Mouse (Mus musculus): ENCODE measurements around the gene Mmp28. TPM values are rescaled to one million over a fixed set of nuclear protein-coding genes. Genes with fewer than 3 reads are reported as not detected.

The Mmp28 gene
- 3.6 and 4.0 TPM in 2 replicates for polyA plus RNA-seq (2014; fragmentation: Nextera tagmentation; extraction: Ambion mirVana)

DNA sequence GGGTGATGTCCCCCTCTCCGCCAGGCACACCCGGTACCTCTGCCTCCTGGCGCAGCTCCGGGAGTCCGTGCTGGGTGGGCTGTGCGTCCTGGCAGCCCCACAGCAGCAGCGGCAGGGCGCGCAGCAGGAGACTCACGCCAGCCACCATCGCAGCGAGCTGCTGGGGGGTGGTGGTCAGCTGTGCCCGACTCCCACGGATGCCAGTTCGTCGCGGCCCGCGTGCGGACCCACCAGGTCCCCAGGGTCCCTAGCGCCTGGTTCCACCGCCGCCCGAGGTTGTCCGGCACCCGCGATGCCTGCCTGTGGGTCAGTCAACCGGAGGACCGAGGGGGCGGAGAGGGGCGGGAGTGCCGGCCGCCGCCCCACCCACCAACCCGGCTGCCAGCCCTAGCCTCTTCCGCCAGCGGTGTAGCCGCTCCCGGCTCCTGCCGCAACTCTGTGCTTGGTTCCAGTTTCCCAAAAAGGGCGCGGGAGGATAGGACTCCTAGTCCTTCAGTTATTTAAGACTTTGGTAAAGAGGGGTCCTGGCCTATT is at the start of gene Mmp28:
Gene Mmp28, minus strand, starts transcription at position 361 of the 534 bp plus-strand sequence.
- 0% methylated on average over 41 of the region's 42 CpGs for WGBS
- peaks cover 42% of the 10 kb centered on the region for H3K27me3 ChIP-seq (ENCODE audit: control insufficient read depth, insufficient read depth, low read length)
- no peak within 1 kb of the TSS for H3K27ac ChIP-seq (ENCODE audit: low read depth, low read length)
- H3K36me3 ChIP-seq (ENCODE audit: control insufficient read depth, insufficient read depth, low read length) = no peaks in the 10 kb centered on the region
- 0 out of 2 replicates have a peak, but pooled peaks have one; percentile 30 for ATAC-seq (ENCODE audit: low FRiP score)
- H3K4me2 ChIP-seq = peak within 1 kb of the TSS; percentile 86
- peak; percentile 95 for DNase-seq (ENCODE audit: low spot score, missing footprints)
- H3K9ac ChIP-seq (ENCODE audit: low read length) = peak within 1 kb of the TSS; percentile 52
- peaks cover 13% of the 10 kb centered on the region for H3K4me1 ChIP-seq (ENCODE audit: control insufficient read depth, insufficient read depth, low read length)
- no peaks in the 10 kb centered on the region for H3K9me3 ChIP-seq (ENCODE audit: control insufficient read depth, low read length)
- peak within 1 kb of the TSS; percentile 48 for H3K4me3 ChIP-seq (ENCODE audit: low read depth, low read length)

DNA sequence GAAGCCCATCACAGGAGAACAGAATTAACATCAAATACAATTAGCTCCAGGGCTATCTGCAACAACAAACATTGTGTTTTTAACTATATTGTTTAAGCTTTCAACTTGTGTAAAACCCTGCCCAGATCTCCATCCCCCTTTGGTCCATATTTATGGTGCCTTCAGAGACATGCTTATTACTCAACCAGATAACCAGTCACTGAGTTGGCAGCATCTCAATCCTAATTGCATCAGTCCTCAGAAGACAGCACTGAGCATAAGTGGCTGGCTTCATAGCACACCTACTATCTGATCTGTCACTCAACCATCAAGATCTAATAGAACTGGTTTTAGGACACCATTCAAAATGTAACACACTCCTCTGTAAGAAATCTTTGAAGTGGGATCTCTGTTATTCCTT is 46.6 kb upstream of the Mmp28 start:
- Histone ChIP-seq H3K4me2 (no peak overlapping the region), H3K9me3 (ENCODE audit: control insufficient read depth, low read length) (no peaks in the 10 kb centered on the region), H3K36me3 (ENCODE audit: control insufficient read depth, insufficient read depth, low read length) (peaks cover 3% of the 10 kb centered on the region; the same call in 1 of the 2 replicates), H3K27me3 (ENCODE audit: control insufficient read depth, insufficient read depth, low read length) (no peaks in the 10 kb centered on the region), H3K4me1 (ENCODE audit: control insufficient read depth, insufficient read depth, low read length) (no peaks in the 10 kb centered on the region), H3K27ac (ENCODE audit: low read depth, low read length) (no peak overlapping the region), H3K9ac (ENCODE audit: low read length) (no peak overlapping the region), H3K4me3 (ENCODE audit: low read depth, low read length) (no peak overlapping the region)
- ATAC-seq (ENCODE audit: low FRiP score) (no peak), DNase-seq (ENCODE audit: low spot score, missing footprints) (peak; percentile 74)

DNA sequence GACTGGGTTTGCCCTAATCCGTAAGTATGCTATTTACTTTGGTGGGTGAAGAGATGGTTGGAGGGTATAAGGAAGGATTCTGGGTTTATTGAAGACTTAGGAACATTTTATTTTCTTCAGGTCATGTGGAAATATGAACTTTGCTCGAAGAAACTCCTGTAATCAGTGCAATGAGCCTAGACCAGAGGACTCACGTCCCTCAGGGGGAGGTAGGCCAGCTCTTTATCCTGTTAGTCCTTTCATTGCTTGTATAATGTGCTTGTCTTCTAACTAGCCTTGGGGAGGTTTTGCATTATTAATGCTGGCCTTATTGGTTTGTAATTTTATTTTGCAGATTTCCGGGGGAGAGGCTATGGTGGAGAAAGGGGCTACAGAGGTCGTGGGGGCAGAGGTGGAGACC is 41.4 kb upstream of the Mmp28 start:
- peaks cover 16% of the 10 kb centered on the region for H3K36me3 ChIP-seq (ENCODE audit: control insufficient read depth, insufficient read depth, low read length)
- H3K27ac ChIP-seq (ENCODE audit: low read depth, low read length) = no peak overlapping the region
- no peaks in the 10 kb centered on the region for H3K27me3 ChIP-seq (ENCODE audit: control insufficient read depth, insufficient read depth, low read length)
- no peaks in the 10 kb centered on the region for H3K9me3 ChIP-seq (ENCODE audit: control insufficient read depth, low read length)
- no peak overlapping the region for H3K9ac ChIP-seq (ENCODE audit: low read length)
- no peak overlapping the region for H3K4me3 ChIP-seq (ENCODE audit: low read depth, low read length)
- DNase-seq (ENCODE audit: low spot score, missing footprints) (peak; percentile 62), ATAC-seq (ENCODE audit: low FRiP score) (no peak)
- no peaks in the 10 kb centered on the region for H3K4me1 ChIP-seq (ENCODE audit: control insufficient read depth, insufficient read depth, low read length)
- WGBS = 91% methylated on average over 5 of the region's 5 CpGs
- no peak overlapping the region for H3K4me2 ChIP-seq

DNA sequence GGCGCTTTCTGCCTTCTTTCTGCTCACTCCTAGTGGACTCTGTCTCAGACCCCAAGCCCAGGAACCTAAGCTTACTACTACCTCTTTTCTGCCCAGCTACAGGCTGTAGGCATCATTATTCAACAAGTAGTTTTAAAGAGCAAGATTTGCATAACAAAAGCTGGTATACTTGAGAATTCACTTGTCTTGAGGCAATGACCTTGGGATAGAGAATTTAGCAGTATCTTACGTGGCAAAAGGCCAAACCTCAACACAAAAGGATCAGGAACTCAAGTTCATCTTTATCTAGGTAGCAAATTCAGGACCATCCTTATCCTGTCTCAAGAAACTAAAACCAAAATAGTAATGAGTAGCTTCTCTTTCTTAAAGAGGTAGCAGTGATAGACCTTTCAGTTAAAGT is 32.7 kb upstream of the Mmp28 start:
- ATAC-seq (ENCODE audit: low FRiP score) = no peak
- Histone ChIP-seq H3K27ac (ENCODE audit: low read depth, low read length) (no peak overlapping the region), H3K4me3 (ENCODE audit: low read depth, low read length) (no peak overlapping the region), H3K9me3 (ENCODE audit: control insufficient read depth, low read length) (no peaks in the 10 kb centered on the region), H3K9ac (ENCODE audit: low read length) (no peak overlapping the region), H3K36me3 (ENCODE audit: control insufficient read depth, insufficient read depth, low read length) (peaks cover 2% of the 10 kb centered on the region; the same call in 1 of the 2 replicates), H3K27me3 (ENCODE audit: control insufficient read depth, insufficient read depth, low read length) (no peaks in the 10 kb centered on the region), H3K4me2 (no peak overlapping the region), H3K4me1 (ENCODE audit: control insufficient read depth, insufficient read depth, low read length) (peaks cover 2% of the 10 kb centered on the region; the same call in 1 of the 2 replicates)
- WGBS = 68% methylated on average over 2 of the region's 2 CpGs
- no peak for DNase-seq (ENCODE audit: low spot score, missing footprints)

DNA sequence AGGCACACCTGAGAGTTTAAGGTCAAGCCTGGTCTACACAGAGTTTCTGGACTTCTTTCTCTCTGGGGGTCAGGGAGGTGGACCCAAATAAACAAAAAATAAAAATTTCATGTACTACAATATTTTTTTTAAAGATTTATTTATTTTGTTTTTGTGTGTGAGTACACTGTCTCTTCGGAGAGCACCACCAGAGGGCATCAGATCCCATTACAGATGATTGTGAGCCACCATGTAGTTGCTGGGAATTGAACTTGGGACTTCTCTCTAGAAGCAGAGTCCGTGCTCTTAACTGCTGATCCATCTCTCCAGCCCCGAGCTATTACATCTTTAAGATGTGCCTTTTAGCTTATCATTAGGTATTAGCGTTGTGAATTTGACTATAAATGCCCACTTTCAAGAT is 28.6 kb upstream of the Mmp28 start:
- Histone ChIP-seq H3K9ac (ENCODE audit: low read length) (no peak overlapping the region), H3K36me3 (ENCODE audit: control insufficient read depth, insufficient read depth, low read length) (peaks cover 6% of the 10 kb centered on the region; the same call in 1 of the 2 replicates), H3K27me3 (ENCODE audit: control insufficient read depth, insufficient read depth, low read length) (no peaks in the 10 kb centered on the region), H3K4me2 (no peak overlapping the region), H3K4me1 (ENCODE audit: control insufficient read depth, insufficient read depth, low read length) (peaks cover 2% of the 10 kb centered on the region; the same call in 1 of the 2 replicates), H3K27ac (ENCODE audit: low read depth, low read length) (no peak overlapping the region), H3K4me3 (ENCODE audit: low read depth, low read length) (no peak overlapping the region), H3K9me3 (ENCODE audit: control insufficient read depth, low read length) (no peaks in the 10 kb centered on the region)
- ATAC-seq (ENCODE audit: low FRiP score) (no peak), DNase-seq (ENCODE audit: low spot score, missing footprints) (no peak)
- 82% methylated on average over 4 of the region's 4 CpGs for WGBS

DNA sequence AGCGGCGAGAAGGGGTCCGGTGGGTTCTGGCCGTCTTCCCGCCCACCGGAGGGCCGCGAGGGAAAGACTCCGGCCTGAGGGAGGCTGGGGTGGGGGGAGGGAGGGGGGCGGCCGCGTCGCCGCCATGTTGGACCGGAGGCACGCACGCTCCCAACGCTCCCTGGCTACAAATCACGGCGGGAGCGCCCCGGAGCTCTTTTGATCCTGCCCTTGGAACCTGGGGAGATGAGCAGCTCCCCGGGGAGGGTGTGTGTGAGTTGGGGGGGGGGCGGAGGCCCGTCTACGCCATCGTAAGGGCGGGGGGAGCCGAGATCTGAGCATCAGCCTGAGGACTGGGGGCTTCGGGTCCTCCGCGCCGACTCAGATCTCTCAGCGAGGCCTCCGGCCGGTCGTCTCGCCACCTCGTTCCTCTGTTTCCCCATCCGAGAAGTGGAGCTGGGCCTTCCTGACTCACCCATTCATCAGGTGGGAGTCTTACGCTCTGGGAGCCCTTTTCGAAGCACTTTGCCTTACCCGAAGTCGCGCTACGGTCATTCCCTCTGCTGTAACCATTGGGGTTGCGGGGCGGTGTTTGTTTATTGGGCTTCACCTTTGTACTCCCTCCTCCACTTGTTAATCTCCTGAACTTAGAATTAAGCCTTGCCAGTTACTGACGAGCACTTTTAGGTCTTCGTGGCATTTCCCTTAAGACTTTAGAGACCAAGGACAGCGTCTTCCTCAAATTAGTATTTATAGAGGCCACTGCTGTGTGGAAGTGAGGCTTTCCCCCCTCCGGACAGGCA is 10.6 kb upstream of the Mmp28 start:
- under 1% methylated on average over 45 of the region's 52 CpGs for WGBS
- Histone ChIP-seq H3K36me3 (ENCODE audit: control insufficient read depth, insufficient read depth, low read length) (no peaks in the 10 kb centered on the region), H3K9me3 (ENCODE audit: control insufficient read depth, low read length) (no peaks in the 10 kb centered on the region), H3K4me3 (ENCODE audit: low read depth, low read length) (peak overlapping the region; percentile 94), H3K27me3 (ENCODE audit: control insufficient read depth, insufficient read depth, low read length) (peaks cover 2% of the 10 kb centered on the region; the same call in 1 of the 2 replicates), H3K27ac (ENCODE audit: low read depth, low read length) (peak overlapping the region; percentile 95), H3K4me1 (ENCODE audit: control insufficient read depth, insufficient read depth, low read length) (peaks cover 13% of the 10 kb centered on the region), H3K9ac (ENCODE audit: low read length) (peak overlapping the region; percentile 97), H3K4me2 (peak overlapping the region; percentile 88)
- DNase-seq (ENCODE audit: low spot score, missing footprints) (no peak), ATAC-seq (ENCODE audit: low FRiP score) (peak; percentile 90)

DNA sequence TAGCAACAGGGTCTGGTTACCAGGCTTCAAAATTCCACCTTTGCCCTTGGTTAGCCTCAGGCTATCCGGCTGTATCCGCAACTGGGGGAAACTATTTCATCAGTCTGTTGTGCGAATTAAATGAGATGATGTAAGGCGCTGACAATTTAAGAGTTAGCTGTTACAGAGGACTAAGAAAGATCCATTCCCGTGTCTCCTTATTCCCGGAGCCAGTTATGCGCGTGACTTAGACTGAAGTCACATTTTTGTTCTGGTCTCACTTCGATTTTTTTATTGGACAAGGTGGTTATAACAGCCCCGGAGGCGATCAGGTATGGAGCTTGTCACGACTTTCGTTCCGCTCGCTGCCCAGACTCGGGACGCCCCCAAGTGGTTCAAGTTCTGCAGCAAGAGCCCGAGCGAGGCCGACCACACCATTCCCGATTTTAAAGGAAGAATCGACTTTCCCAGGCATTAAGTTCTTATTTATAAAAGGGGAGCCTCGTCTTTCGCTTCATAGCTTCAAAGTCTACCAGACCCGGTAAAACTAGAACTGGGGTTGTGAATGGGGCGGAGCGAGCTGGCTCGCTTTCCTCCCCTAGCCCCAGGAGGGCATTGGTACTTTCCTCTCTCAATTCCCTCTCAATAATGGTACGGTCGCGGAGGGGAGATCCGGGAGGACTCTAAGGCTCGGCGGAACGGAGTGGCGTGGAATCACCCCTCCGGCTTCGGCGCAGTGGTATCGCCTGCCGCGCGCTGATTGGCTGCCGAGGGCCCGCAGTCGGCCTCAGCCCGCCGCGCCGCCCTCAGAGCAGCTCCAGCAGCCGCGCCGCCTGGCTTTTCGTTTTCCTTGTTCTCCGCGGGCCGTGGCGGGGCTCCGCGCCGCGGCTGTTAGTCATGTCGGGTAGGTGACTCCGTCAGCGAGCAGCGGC is 9.7 kb upstream of the Mmp28 start, which contains the start of gene Taf15:
Gene Taf15, plus strand, starts transcription at position 763 of the 911 bp plus-strand sequence.
- H3K9me3 ChIP-seq (ENCODE audit: control insufficient read depth, low read length) = no peaks in the 10 kb centered on the region
- H3K4me2 ChIP-seq = peak within 1 kb of the TSS; percentile 88
- H3K4me1 ChIP-seq (ENCODE audit: control insufficient read depth, insufficient read depth, low read length) = peaks cover 13% of the 10 kb centered on the region
- peak within 1 kb of the TSS; percentile 94 for H3K4me3 ChIP-seq (ENCODE audit: low read depth, low read length)
- H3K9ac ChIP-seq (ENCODE audit: low read length) = peak within 1 kb of the TSS; percentile 97
- peak within 1 kb of the TSS; percentile 95 for H3K27ac ChIP-seq (ENCODE audit: low read depth, low read length)
- ATAC-seq (ENCODE audit: low FRiP score) = peak; percentile 99
- H3K27me3 ChIP-seq (ENCODE audit: control insufficient read depth, insufficient read depth, low read length) = peaks cover 2% of the 10 kb centered on the region; the same call in 1 of the 2 replicates
- DNase-seq (ENCODE audit: low spot score, missing footprints) = peak; percentile 100
- WGBS = under 1% methylated on average over 60 of the region's 66 CpGs
- no peaks in the 10 kb centered on the region for H3K36me3 ChIP-seq (ENCODE audit: control insufficient read depth, insufficient read depth, low read length)

DNA sequence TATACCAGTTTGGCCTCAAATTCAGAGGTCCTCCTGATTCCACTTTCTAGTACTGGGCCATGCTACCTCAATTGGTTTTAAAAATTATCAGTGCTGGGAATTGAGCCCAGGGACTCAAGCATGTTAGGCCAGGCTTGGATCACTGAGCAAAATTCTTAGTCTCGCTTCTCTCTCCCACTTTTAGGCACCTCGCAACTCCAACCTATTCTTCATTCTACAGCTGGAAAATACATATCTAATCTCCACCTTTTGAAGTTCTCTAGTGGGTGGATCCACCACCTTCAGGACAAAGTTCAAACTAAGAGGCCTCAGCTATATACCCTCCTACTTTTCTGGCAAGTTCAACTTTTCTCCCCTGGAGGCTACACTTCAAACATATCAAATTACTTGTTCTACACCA is 8.9 kb upstream of the Mmp28 start:
- H3K9ac ChIP-seq (ENCODE audit: low read length) = no peak overlapping the region

More for the DNA sequence above, 8.9 kb upstream of the Mmp28 start:
- Histone ChIP-seq H3K4me3 (ENCODE audit: low read depth, low read length) (no peak overlapping the region), H3K27ac (ENCODE audit: low read depth, low read length) (no peak overlapping the region), H3K4me1 (ENCODE audit: control insufficient read depth, insufficient read depth, low read length) (peaks cover 13% of the 10 kb centered on the region), H3K36me3 (ENCODE audit: control insufficient read depth, insufficient read depth, low read length) (no peaks in the 10 kb centered on the region), H3K4me2 (peak overlapping the region; percentile 50), H3K27me3 (ENCODE audit: control insufficient read depth, insufficient read depth, low read length) (peaks cover 2% of the 10 kb centered on the region; the same call in 1 of the 2 replicates), H3K9me3 (ENCODE audit: control insufficient read depth, low read length) (no peaks in the 10 kb centered on the region)
- ATAC-seq (ENCODE audit: low FRiP score) (no peak), DNase-seq (ENCODE audit: low spot score, missing footprints) (no peak)
- 97% methylated on average over 2 of the region's 2 CpGs for WGBS
